Mouse (Mus musculus): ENCODE measurements around the gene Ppp2r3d.

- TF ChIP-seq POLR2AphosphoS5 (IDR thresholded peaks at IDR 0.05; ENCODE audit: borderline replicate concordance, low read depth, low read length), result no peak
- no peak for TF ChIP-seq TCF12 (IDR thresholded peaks at IDR 0.05; ENCODE audit: low read depth, low read length)
- no peak for TF ChIP-seq EP300 (IDR thresholded peaks at IDR 0.05; ENCODE audit: low read depth in 1 of 2, low read length in 2 of 2)
- TF ChIP-seq CTCF (IDR thresholded peaks at IDR 0.05 in 2 of 3, conservative IDR thresholded peaks at IDR 0.05 in 1 of 3; ENCODE audit: control insufficient read depth in 1 of 3, insufficient read depth in 1 of 3, low read depth in 2 of 3, low read length in 3 of 3, poor library complexity in 1 of 3, severe bottlenecking in 1 of 3), result no peak
- no peak for TF ChIP-seq SMC3 (IDR thresholded peaks at IDR 0.05; ENCODE audit: low read depth, low read length)
- no peak for TF ChIP-seq MAX (IDR thresholded peaks at IDR 0.05; ENCODE audit: low read length)
- no peak for TF ChIP-seq MXI1 (IDR thresholded peaks at IDR 0.05; ENCODE audit: low read depth, low read length)
- TF ChIP-seq ETS1 (IDR thresholded peaks at IDR 0.05; ENCODE audit: low read depth, low read length), result no peak
- TF ChIP-seq POLR2A (IDR thresholded peaks at IDR 0.05; ENCODE audit: control insufficient read depth in 1 of 2, insufficient read depth in 1 of 2, low read depth in 1 of 2, low read length in 2 of 2, poor library complexity in 1 of 2), result no peak
- TF ChIP-seq HCFC1 (IDR thresholded peaks at IDR 0.05; ENCODE audit: low read depth, low read length), result no peak
- TF ChIP-seq TAL1 (IDR thresholded peaks at IDR 0.05; ENCODE audit: low read length), result no peak
These were observed 1.0 kb downstream of the Ppp2r3d start for GRCm38 (mm10) chr9:124475689-124476088.

All from MEL (cell line).